Mouse (Mus musculus) MEL (cell line): Measurements from ENCODE around the gene Tspan8. TPM values are rescaled to one million over a fixed set of nuclear protein-coding genes. Genes with fewer than 3 reads are reported as not detected.

ENCODE experiments used
- DNase-seq: peaks from one replicate; pipeline ENCODE4 v3.0.0; 2011; ENCODE audit warnings: low read depth, low spot score
- H3K27ac ChIP-seq: 2 replicates; pipeline ENCODE4 v1.5.1; 2012; ENCODE audit warnings: low read depth, mild to moderate bottlenecking, control low read depth, low read length, moderate library complexity; ENCODE audit not compliant: control insufficient read depth
- H3K27me3 ChIP-seq, 2 experiments: fragments of 150-350 bp in 1 of 2; sonication (generic) in 1 of 2; 2 replicates each; pipeline ENCODE4 v1.6.1; 2012; ENCODE audit warnings: low read length in 2 of 2, mild to moderate bottlenecking in 2 of 2, improper control_type of control experiment in 1 of 2, moderate library complexity in 1 of 2; ENCODE audit not compliant: insufficient read depth in 2 of 2, control insufficient read depth in 1 of 2
- H3K36me3 ChIP-seq, 2 experiments: 2 replicates each; pipeline ENCODE4 v1.6.1; 2012 to 2014; ENCODE audit warnings: low read length in 2 of 2, improper control_type of control experiment in 1 of 2, inconsistent platforms in 1 of 2, mild to moderate bottlenecking in 1 of 2; ENCODE audit not compliant: insufficient read depth in 2 of 2, control insufficient read depth in 1 of 2
- H3K4me1 ChIP-seq, 2 experiments: fragments of 150-350 bp in 1 of 2; sonication (generic) in 1 of 2; 2 replicates each; pipeline ENCODE4 v1.6.1; 2012; ENCODE audit warnings: low read length in 2 of 2, improper control_type of control experiment in 1 of 2, mild to moderate bottlenecking in 1 of 2; ENCODE audit not compliant: insufficient read depth in 2 of 2, control insufficient read depth in 1 of 2
- H3K4me3 ChIP-seq, 2 experiments: fragments of 150-350 bp in 1 of 2; sonication (generic) in 1 of 2; 2 replicates each; pipeline ENCODE4 v1.5.1; 2012; ENCODE audit warnings: low read depth in 2 of 2, low read length in 2 of 2, mild to moderate bottlenecking in 2 of 2, moderate library complexity in 2 of 2, control low read depth in 1 of 2, improper control_type of control experiment in 1 of 2; ENCODE audit not compliant: control insufficient read depth in 1 of 2, insufficient read depth in 1 of 2
- H3K79me2 ChIP-seq: 2 replicates; pipeline ENCODE4 v1.6.1; 2012; ENCODE audit warnings: mild to moderate bottlenecking, low read length, moderate library complexity; ENCODE audit not compliant: control insufficient read depth, poor library complexity, insufficient read depth
- H3K9ac ChIP-seq: 2 replicates; pipeline ENCODE4 v1.6.1; 2012; ENCODE audit warnings: low read depth, mild to moderate bottlenecking, control low read depth, low read length, moderate library complexity; ENCODE audit not compliant: control insufficient read depth, poor library complexity, severe bottlenecking
- H3K9me3 ChIP-seq: fragments of 150-350 bp; sonication (generic); replicated peaks from 2 replicates; pipeline ENCODE4 v1.6.1; 2012; ENCODE audit warnings: mild to moderate bottlenecking, low read length, improper control_type of control experiment, moderate library complexity; ENCODE audit not compliant: insufficient read depth
- BHLHE40 ChIP-seq: IDR thresholded peaks from 2 replicates; pipeline ENCODE4 v1.6.1; 2012; ENCODE audit warnings: low read depth, mild to moderate bottlenecking, inconsistent platforms, low read length, improper control_type of control experiment, borderline replicate concordance
- CHD1 ChIP-seq: IDR thresholded peaks from 2 replicates; pipeline ENCODE4 v1.6.1; 2012; ENCODE audit warnings: low read depth, mild to moderate bottlenecking, inconsistent platforms, low read length, improper control_type of control experiment
- CHD2 ChIP-seq: IDR thresholded peaks from 2 replicates; pipeline ENCODE4 v1.6.1; 2011; ENCODE audit warnings: low read length, improper control_type of control experiment
- ETS1 ChIP-seq: IDR thresholded peaks from 2 replicates; pipeline ENCODE4 v1.6.1; 2012; ENCODE audit warnings: low read depth, mild to moderate bottlenecking, inconsistent platforms, low read length, improper control_type of control experiment, moderate library complexity
- GATA1 ChIP-seq: IDR thresholded peaks from 2 replicates; pipeline ENCODE4 v1.6.1; 2011; ENCODE audit warnings: low read depth, low read length, improper control_type of control experiment
- HCFC1 ChIP-seq: IDR thresholded peaks from 2 replicates; pipeline ENCODE4 v1.6.1; 2012; ENCODE audit warnings: low read depth, mild to moderate bottlenecking, inconsistent platforms, low read length, improper control_type of control experiment, moderate library complexity
- KAT2A ChIP-seq: conservative IDR thresholded peaks from 2 replicates; pipeline ENCODE4 v1.6.1; 2012; ENCODE audit warnings: low read depth, low read length, improper control_type of control experiment, inconsistent platforms
- MAX ChIP-seq: IDR thresholded peaks from 2 replicates; pipeline ENCODE4 v1.6.1; 2011; ENCODE audit warnings: low read length, improper control_type of control experiment
- MEF2A ChIP-seq: IDR thresholded peaks from 2 replicates; pipeline ENCODE4 v1.6.1; 2014; ENCODE audit warnings: low read depth, mild to moderate bottlenecking, inconsistent platforms, low read length, improper control_type of control experiment; ENCODE audit not compliant: poor library complexity, insufficient replicate concordance, severe bottlenecking; ENCODE audit errors: extremely low read depth
- MYC ChIP-seq: IDR thresholded peaks from 2 replicates; pipeline ENCODE4 v1.6.1; 2011; ENCODE audit warnings: low read depth, mild to moderate bottlenecking, low read length, improper control_type of control experiment, moderate library complexity
- POLR2AphosphoS5 ChIP-seq: IDR thresholded peaks from 2 replicates; pipeline ENCODE4 v1.6.1; 2012; ENCODE audit warnings: low read depth, borderline replicate concordance, mild to moderate bottlenecking, inconsistent platforms, low read length, moderate library complexity, mixed read lengths
- RAD21 ChIP-seq: IDR thresholded peaks from 2 replicates; pipeline ENCODE4 v1.6.1; 2011; ENCODE audit warnings: mild to moderate bottlenecking, low read depth, low read length, improper control_type of control experiment
- TBP ChIP-seq: IDR thresholded peaks from 2 replicates; pipeline ENCODE4 v1.8.0; 2011; ENCODE audit warnings: low read depth, low read length, improper control_type of control experiment
- USF2 ChIP-seq, 2 experiments: IDR thresholded peaks; 2 replicates each; pipeline ENCODE4 v1.6.1; 2011 to 2012; ENCODE audit warnings: improper control_type of control experiment in 2 of 2, low read length in 2 of 2, borderline replicate concordance in 1 of 2, inconsistent platforms in 1 of 2, low read depth in 1 of 2, mild to moderate bottlenecking in 1 of 2; ENCODE audit not compliant: insufficient read depth in 1 of 2
- ZKSCAN1 ChIP-seq: IDR thresholded peaks from 2 replicates; pipeline ENCODE4 v1.6.1; 2012; ENCODE audit warnings: low read depth, mild to moderate bottlenecking, inconsistent platforms, low read length, improper control_type of control experiment, moderate library complexity
- ZMIZ1 ChIP-seq: IDR thresholded peaks from 2 replicates; pipeline ENCODE4 v1.6.1; 2012; ENCODE audit warnings: low read depth, mild to moderate bottlenecking, inconsistent platforms, low read length, improper control_type of control experiment, moderate library complexity
- ZNF384 ChIP-seq: IDR thresholded peaks from 2 replicates; pipeline ENCODE4 v1.6.1; 2012; ENCODE audit warnings: low read depth, mild to moderate bottlenecking, inconsistent platforms, low read length, improper control_type of control experiment
- polyA plus RNA-seq, 2 experiments: library from polyadenylated mRNA; stranded (reverse) in 1 of 2; unstranded in 1 of 2; fragments of >175 nt in 1 of 2; fragments of >200 nt in 1 of 2; gene quantifications; 2 replicates each; pipeline versions ENCODE4 v1.2.1 to v1.2.4; 2012; ENCODE audit warnings: low replicate concordance in 2 of 2, low read depth in 1 of 2; ENCODE audit not compliant: insufficient read length in 2 of 2, insufficient read depth in 1 of 2, missing spikeins in 1 of 2
- total RNA-seq: library from RNA; depleted of rRNA; stranded (reverse); fragments of 300-350 nt; gene quantifications from 2 replicates; pipeline ENCODE4 v1.2.3, GENCODE M21; 2012

The Tspan8 gene
- total and polyA plus RNA-seq, 3 experiments, result 6.4 to 16.9 TPM; not detected in 1

DNA sequence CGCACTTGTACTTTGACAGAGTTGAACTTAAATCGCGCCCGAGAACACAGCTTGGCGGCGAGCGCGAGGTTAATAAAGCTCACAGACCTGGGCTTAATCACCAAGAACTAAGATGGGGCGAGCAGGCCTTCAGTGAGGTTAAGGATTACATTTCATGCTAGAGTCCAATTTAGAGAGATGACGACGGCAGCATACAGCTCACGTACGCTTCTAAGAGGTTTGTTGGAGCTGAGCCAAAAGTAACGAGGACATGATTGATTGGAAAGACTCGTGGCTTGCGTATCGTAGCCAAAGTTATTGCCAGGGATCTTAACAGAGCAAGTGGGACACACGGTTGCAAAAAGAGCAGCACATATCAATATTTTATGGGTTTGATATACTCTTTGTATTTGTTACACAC, 30.3 kb downstream of the Tspan8 start:
- TF ChIP-seq KAT2A (no peak), ZKSCAN1 (no peak), POLR2AphosphoS5 (no peak), TBP (no peak), CHD1 (no peak)

DNA sequence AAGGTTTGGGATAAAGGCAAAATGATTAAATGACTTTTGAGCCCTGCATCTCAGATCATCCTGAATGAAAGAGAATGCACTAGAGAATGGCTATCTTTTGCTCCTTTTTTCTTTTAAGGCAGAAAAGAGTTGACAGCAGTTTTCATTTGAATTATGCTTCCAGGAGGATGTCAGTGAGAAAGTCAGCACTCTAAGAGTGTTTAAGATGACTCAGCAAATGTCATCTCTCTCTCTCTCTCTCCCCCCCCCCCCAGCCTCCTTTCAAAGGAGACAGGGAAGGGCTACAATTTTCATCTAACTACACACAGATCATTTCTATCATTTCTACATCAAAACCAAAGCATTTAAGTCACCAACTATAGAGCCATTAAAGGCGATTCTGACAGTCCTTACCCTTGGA, 31.9 kb downstream of the Tspan8 start:
- H3K9me3 ChIP-seq, result no peaks in the 10 kb centered on the region
- no peak overlapping the region for H3K4me3 ChIP-seq
- no peak overlapping the region for H3K27ac ChIP-seq
- no peaks in the 10 kb centered on the region for H3K36me3 ChIP-seq
- H3K27me3 ChIP-seq, result no peaks in the 10 kb centered on the region
- TF ChIP-seq GATA1 (no peak), MYC (no peak), MEF2A (no peak), ZNF384 (no peak), ZMIZ1 (no peak), MAX (no peak), CHD2 (no peak), USF2 (IDR thresholded peaks at IDR 0.05; ENCODE audit: borderline replicate concordance in 1 of 2, insufficient read depth in 1 of 2, low read depth in 1 of 2, low read length in 2 of 2) (no peak), CHD1 (no peak), HCFC1 (no peak)
- no peak overlapping the region for H3K9ac ChIP-seq
- DNase-seq, result no peak
- H3K79me2 ChIP-seq, result no peaks in the 10 kb centered on the region
- H3K4me1 ChIP-seq, result no peaks in the 10 kb centered on the region

More for the DNA sequence above, 30.3 kb downstream of the Tspan8 start:
- Histone ChIP-seq H3K27ac (no peak overlapping the region), H3K79me2 (no peaks in the 10 kb centered on the region), H3K4me3 (no peak overlapping the region), H3K4me1 (no peaks in the 10 kb centered on the region), H3K9me3 (no peaks in the 10 kb centered on the region), H3K9ac (no peak overlapping the region), H3K36me3 (no peaks in the 10 kb centered on the region), H3K27me3 (no peaks in the 10 kb centered on the region)
- DNase-seq, result no peak

DNA sequence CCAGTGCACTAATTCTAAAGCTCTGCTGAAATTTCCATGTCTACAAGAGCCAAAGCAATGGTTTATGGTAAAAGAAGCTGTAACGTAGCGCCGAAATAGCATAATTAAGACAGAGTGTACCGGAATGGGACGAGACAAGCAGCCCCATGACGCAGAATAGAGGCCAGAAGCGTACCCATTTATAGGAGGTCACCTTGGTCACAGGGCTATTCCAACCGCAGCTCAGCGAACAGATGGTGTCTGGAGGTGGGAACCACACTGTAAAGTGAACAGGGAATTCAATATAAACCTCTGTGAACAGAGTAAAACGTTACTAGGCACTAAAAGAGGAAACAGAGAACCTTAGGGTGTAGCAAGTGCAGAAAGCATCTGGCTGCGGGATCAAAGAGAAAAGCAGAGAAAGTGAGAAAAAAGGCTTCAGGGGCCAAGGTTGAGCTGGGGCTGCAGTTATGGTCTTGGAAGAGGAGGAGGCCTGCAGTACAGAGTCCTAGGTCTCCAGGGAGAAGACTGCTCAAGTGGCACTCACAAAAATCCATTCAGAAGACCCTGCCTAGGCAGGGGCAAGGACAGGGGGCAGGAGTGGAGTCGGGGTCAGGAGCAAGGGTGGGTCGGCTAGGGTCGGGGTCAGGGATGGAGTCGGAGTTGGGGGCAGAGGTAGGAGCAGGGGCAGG, 43.7 kb downstream of the Tspan8 start:
- Histone ChIP-seq H3K27ac (no peak overlapping the region), H3K9ac (no peak overlapping the region), H3K27me3 (no peaks in the 10 kb centered on the region; a peak in 1 of 4 replicates), H3K79me2 (no peaks in the 10 kb centered on the region), H3K36me3 (no peaks in the 10 kb centered on the region), H3K4me3 (no peak overlapping the region), H3K4me1 (no peaks in the 10 kb centered on the region), H3K9me3 (no peaks in the 10 kb centered on the region)
- no peak for TF ChIP-seq ETS1
- TF ChIP-seq HCFC1, result no peak
- no peak for TF ChIP-seq BHLHE40
- TF ChIP-seq RAD21, result no peak
- DNase-seq, result no peak
